Mouse (Mus musculus) heart, embryonic 14.5 days (tissue): ENCODE measurements around the gene Vasn. TPM values are rescaled to one million over a fixed set of nuclear protein-coding genes. Genes with fewer than 3 reads are reported as not detected.

Source experiments
- ATAC-seq: fragments of 200-750 bp; cut with Nextera tagmentation; 2 replicates; pipeline ENCODE4 v1.8.0; 2017; ENCODE audit warnings: low read depth, moderate TSS enrichment; ENCODE audit not compliant: insufficient number of reproducible peaks, insufficient read depth, low FRiP score
- H3K27ac ChIP-seq, 2 experiments: fragments of 200-500 bp in 1 of 2; fragments of 300-500 bp in 1 of 2; sonication (generic) in 1 of 2; replicated peaks in 1 of 2; 2 replicates each; pipeline ENCODE4 v1.5.1; 2012 to 2014; ENCODE audit warnings: low read depth in 2 of 2, low read length in 2 of 2, control low read depth in 1 of 2, mild to moderate bottlenecking in 1 of 2, mixed read lengths in 1 of 2; ENCODE audit not compliant: control insufficient read depth in 1 of 2, insufficient read depth in 1 of 2
- H3K27me3 ChIP-seq: fragments of 300-500 bp; sonication (generic); 2 replicates; pipeline ENCODE4 v1.6.1; 2014; ENCODE audit warnings: mild to moderate bottlenecking, low read length, control low read depth; ENCODE audit not compliant: control insufficient read depth, insufficient read depth
- H3K36me3 ChIP-seq: fragments of 300-500 bp; sonication (generic); 2 replicates; pipeline ENCODE4 v1.6.1; 2014; ENCODE audit warnings: mild to moderate bottlenecking, control low read depth, low read length, mixed read lengths; ENCODE audit not compliant: control insufficient read depth, insufficient read depth
- H3K4me1 ChIP-seq, 2 experiments: fragments of 200-500 bp in 1 of 2; fragments of 300-500 bp in 1 of 2; sonication (generic) in 1 of 2; 2 replicates each; pipeline ENCODE4 v1.6.1; 2012 to 2014; ENCODE audit warnings: low read length in 2 of 2, control low read depth in 1 of 2, mixed read lengths in 1 of 2; ENCODE audit not compliant: control insufficient read depth in 2 of 2, insufficient read depth in 2 of 2
- H3K4me2 ChIP-seq: fragments of 300-500 bp; sonication (generic); 2 replicates; pipeline ENCODE4 v1.6.1; 2014; ENCODE audit warnings: mild to moderate bottlenecking, low read length
- H3K4me3 ChIP-seq, 2 experiments: fragments of 200-500 bp in 1 of 2; fragments of 300-500 bp in 1 of 2; sonication (generic) in 1 of 2; 2 replicates each; pipeline ENCODE4 v1.5.1; 2012 to 2014; ENCODE audit warnings: low read length in 2 of 2, mild to moderate bottlenecking in 2 of 2, control low read depth in 1 of 2, low read depth in 1 of 2, moderate library complexity in 1 of 2; ENCODE audit not compliant: control insufficient read depth in 1 of 2, insufficient read depth in 1 of 2
- H3K9ac ChIP-seq: fragments of 300-500 bp; sonication (generic); 2 replicates; pipeline ENCODE4 v1.6.1; 2014; ENCODE audit warnings: mild to moderate bottlenecking, low read length
- H3K9me3 ChIP-seq: fragments of 300-500 bp; sonication (generic); 2 replicates; pipeline ENCODE4 v1.6.1; 2016; ENCODE audit warnings: low read length, control low read depth; ENCODE audit not compliant: control insufficient read depth
- WGBS: fragments of 180-500 bp; shearing (Covaris S2); extraction: QIAGEN DNeasy Blood & Tissue Kit; methylation state at CpG from one replicate; pipeline ENCODE4 v1.1.7; 2014; 5-methylcytosine and 5-hydroxymethylcytosine counted together
- polyA plus RNA-seq: library from polyadenylated mRNA; unstranded; fragments of >200 nt; fragmentation: Nextera tagmentation; extraction: Ambion mirVana; gene quantifications from 2 replicates; pipeline ENCODE4 v1.2.1, GENCODE M21; 2014

Vasn gene
- polyA plus RNA-seq, 1 experiment from 2014 or later: 11.9 TPM

GRCm38 (mm10) chr16:4616829-4617228, 22.9 kb upstream of the Vasn start:
- peaks cover 64% of the 10 kb centered on the region for H3K36me3 ChIP-seq
- H3K4me2 ChIP-seq: no peak overlapping the region
- WGBS: 79% methylated on average over 4 of the region's 4 CpGs
- ATAC-seq: no peak
- H3K9ac ChIP-seq: no peak overlapping the region
- H3K27ac ChIP-seq: no peak overlapping the region
- no peaks in the 10 kb centered on the region for H3K9me3 ChIP-seq
- H3K27me3 ChIP-seq: no peaks in the 10 kb centered on the region
- no peak overlapping the region for H3K4me3 ChIP-seq
- H3K4me1 ChIP-seq: peaks cover 0 to 10% of the 10 kb centered on the region in 2 experiments; a peak in 1 of 4 replicates

GRCm38 (mm10) chr16:4624074-4624473, 15.7 kb upstream of the Vasn start:
- Histone ChIP-seq H3K9me3 (no peaks in the 10 kb centered on the region), H3K36me3 (0 out of 2 replicates have a peak, but pooled peaks cover 3% of the 10 kb centered on the region), H3K27ac (peak overlapping the region; percentile 20 to 81), H3K9ac (peak overlapping the region; percentile 80), H3K4me2 (peak overlapping the region; percentile 65), H3K27me3 (no peaks in the 10 kb centered on the region), H3K4me3 (peak overlapping the region; percentile 57 to 84), H3K4me1 (peaks cover 8 to 29% of the 10 kb centered on the region in 2 experiments)
- no peak for ATAC-seq
- WGBS: 16% methylated on average over 9 of the region's 9 CpGs

GRCm38 (mm10) chr16:4624481-4625110, 15.1 kb upstream of the Vasn start, which contains the start of gene Pam16:
TSS of gene Pam16 (minus strand) at chr16:4624988.
- peaks cover 8 to 29% of the 10 kb centered on the region in 2 experiments for H3K4me1 ChIP-seq
- H3K27ac ChIP-seq: peak within 1 kb of the TSS; percentile 34 to 81
- peak within 1 kb of the TSS; percentile 65 for H3K4me2 ChIP-seq
- peak within 1 kb of the TSS; percentile 57 to 84 for H3K4me3 ChIP-seq
- WGBS: 0% methylated on average over 56 of the region's 56 CpGs
- H3K36me3 ChIP-seq: 0 out of 2 replicates have a peak, but pooled peaks cover 3% of the 10 kb centered on the region
- H3K9ac ChIP-seq: peak within 1 kb of the TSS; percentile 80
- H3K9me3 ChIP-seq: no peaks in the 10 kb centered on the region
- ATAC-seq: peak; percentile 84
- H3K27me3 ChIP-seq: no peaks in the 10 kb centered on the region

GRCm38 (mm10) chr16:4627105-4627504, 12.6 kb upstream of the Vasn start:
- Histone ChIP-seq H3K27me3 (no peaks in the 10 kb centered on the region), H3K9me3 (no peaks in the 10 kb centered on the region), H3K4me3 (no peak overlapping the region), H3K36me3 (0 out of 2 replicates have a peak, but pooled peaks cover 8% of the 10 kb centered on the region), H3K4me2 (no peak overlapping the region), H3K27ac (no peak overlapping the region), H3K9ac (0 out of 2 replicates have a peak overlapping the region, but pooled peaks have one; percentile 19), H3K4me1 (peaks cover 8 to 25% of the 10 kb centered on the region in 2 experiments)
- 62% methylated on average over 6 of the region's 6 CpGs for WGBS
- no peak for ATAC-seq

- H3K4me2 ChIP-seq: no peak overlapping the region
- ATAC-seq: no peak
- H3K36me3 ChIP-seq: 0 out of 2 replicates have a peak, but pooled peaks cover 12% of the 10 kb centered on the region
- H3K27ac ChIP-seq: no peak overlapping the region
- no peaks in the 10 kb centered on the region for H3K27me3 ChIP-seq
- H3K4me3 ChIP-seq: no peak overlapping the region
- peaks cover 2 to 16% of the 10 kb centered on the region in 2 experiments for H3K4me1 ChIP-seq
- 84% methylated on average over 9 of the region's 9 CpGs for WGBS
- H3K9me3 ChIP-seq: no peaks in the 10 kb centered on the region
- no peak overlapping the region for H3K9ac ChIP-seq
Observed at GRCm38 (mm10) chr16:4628898-4629419, 10.8 kb upstream of the Vasn start.

- no peak overlapping the region for H3K9ac ChIP-seq
- peaks cover 6 to 20% of the 10 kb centered on the region in 2 experiments for H3K4me1 ChIP-seq
- H3K4me3 ChIP-seq: no peak overlapping the region
- no peak for ATAC-seq
- H3K36me3 ChIP-seq: 0 out of 2 replicates have a peak, but pooled peaks cover 12% of the 10 kb centered on the region
- H3K27ac ChIP-seq: no peak overlapping the region
- H3K27me3 ChIP-seq: no peaks in the 10 kb centered on the region
- WGBS: 18% methylated on average over 6 of the region's 6 CpGs
- no peaks in the 10 kb centered on the region for H3K9me3 ChIP-seq
- H3K4me2 ChIP-seq: no peak overlapping the region
Observed at GRCm38 (mm10) chr16:4629950-4630349, 9.8 kb upstream of the Vasn start.

GRCm38 (mm10) chr16:4632050-4632449, 7.7 kb upstream of the Vasn start:
- Histone ChIP-seq H3K4me1 (peaks cover 18 to 31% of the 10 kb centered on the region in 2 experiments), H3K9me3 (no peaks in the 10 kb centered on the region), H3K27me3 (no peaks in the 10 kb centered on the region), H3K9ac (no peak overlapping the region), H3K4me3 (no peak overlapping the region), H3K36me3 (0 out of 2 replicates have a peak, but pooled peaks cover 12% of the 10 kb centered on the region), H3K4me2 (no peak overlapping the region), H3K27ac (no peak overlapping the region; a peak in 1 of 4 replicates)
- 50% methylated on average over 7 of the region's 7 CpGs for WGBS
- no peak for ATAC-seq
